Mouse (Mus musculus): ENCODE measurements around the gene Nt5c2. TPM values are rescaled to one million over a fixed set of nuclear protein-coding genes. Genes with fewer than 3 reads are reported as not detected.

Nt5c2 gene
- polyA plus RNA-seq, 1 experiment from 2014 or later: 85.4 TPM

GRCm38 (mm10) chr19:46955630-46956029, 59.3 kb downstream of the Nt5c2 start:
- ATAC-seq (ENCODE audit: insufficient number of reproducible peaks, insufficient read depth, low FRiP score, low TSS enrichment, low read depth): no peak
- 100% methylated on average over 4 of the region's 4 CpGs for WGBS
- H3K4me1 ChIP-seq (replicated peaks): peaks cover 26% of the 10 kb centered on the region

GRCm38 (mm10) chr19:46953536-46953935, 61.4 kb downstream of the Nt5c2 start:
- Histone ChIP-seq H3K4me1 (replicated peaks) (peaks cover 7% of the 10 kb centered on the region), H3K27ac (no peak overlapping the region), H3K9me3 (no peaks in the 10 kb centered on the region), H3K36me3 (peaks cover 36% of the 10 kb centered on the region), H3K4me2 (no peak overlapping the region), H3K9ac (replicated peaks) (no peak overlapping the region), H3K27me3 (no peaks in the 10 kb centered on the region), H3K4me3 (replicated peaks) (no peak overlapping the region)
- no peak for ATAC-seq (ENCODE audit: insufficient number of reproducible peaks, insufficient read depth, low FRiP score, low TSS enrichment, low read depth)
- 85% methylated on average over 3 of the region's 3 CpGs for WGBS

More at GRCm38 (mm10) chr19:46955630-46956029, 59.3 kb downstream of the Nt5c2 start:
- H3K27me3 ChIP-seq: no peaks in the 10 kb centered on the region
- no peaks in the 10 kb centered on the region for H3K9me3 ChIP-seq
- no peak overlapping the region for H3K4me2 ChIP-seq
- H3K9ac ChIP-seq (replicated peaks): no peak overlapping the region
- H3K36me3 ChIP-seq: peaks cover 17% of the 10 kb centered on the region; the same call in 1 of the 2 replicates
- no peak overlapping the region for H3K4me3 ChIP-seq (replicated peaks)
- no peak overlapping the region for H3K27ac ChIP-seq

- Histone ChIP-seq H3K4me1 (replicated peaks) (peaks cover 3% of the 10 kb centered on the region), H3K4me3 (replicated peaks) (no peak overlapping the region), H3K27me3 (no peaks in the 10 kb centered on the region), H3K4me2 (no peak overlapping the region), H3K9ac (replicated peaks) (no peak overlapping the region), H3K27ac (0 out of 2 replicates have a peak overlapping the region, but pooled peaks have one; percentile 20), H3K9me3 (no peaks in the 10 kb centered on the region), H3K36me3 (peaks cover 39% of the 10 kb centered on the region)
- 82% methylated on average over 5 of the region's 5 CpGs for WGBS
- ATAC-seq (ENCODE audit: insufficient number of reproducible peaks, insufficient read depth, low FRiP score, low TSS enrichment, low read depth): no peak
Measured at GRCm38 (mm10) chr19:46952986-46953385, 62.0 kb downstream of the Nt5c2 start.

DNA sequence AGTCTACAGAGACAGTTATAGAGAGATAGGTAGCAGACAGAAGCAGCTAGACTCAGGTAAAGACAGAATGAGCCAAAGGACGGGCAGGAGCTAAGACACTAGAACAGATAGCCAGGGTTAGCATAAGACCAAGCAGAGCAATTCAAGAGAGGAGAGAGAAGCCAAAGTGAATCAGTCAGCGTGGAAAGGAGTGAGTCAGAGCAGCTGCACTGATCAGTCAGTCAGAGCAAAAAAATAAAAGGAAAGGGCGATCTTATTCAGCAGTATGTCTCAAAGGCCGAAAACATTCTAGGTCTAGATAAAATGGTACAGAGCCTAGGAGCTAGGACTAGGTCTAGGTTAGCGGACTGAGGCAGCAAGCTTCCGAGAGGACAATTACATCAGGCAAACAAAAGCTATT, 70.6 kb downstream of the Nt5c2 start:
- no peak overlapping the region for H3K9ac ChIP-seq (replicated peaks)
- H3K27ac ChIP-seq: no peak overlapping the region
- H3K27me3 ChIP-seq: no peaks in the 10 kb centered on the region
- no peaks in the 10 kb centered on the region for H3K4me1 ChIP-seq (replicated peaks)
- WGBS: 92% methylated on average over 6 of the region's 6 CpGs
- no peak overlapping the region for H3K4me3 ChIP-seq (replicated peaks)
- no peak for ATAC-seq (ENCODE audit: insufficient number of reproducible peaks, insufficient read depth, low FRiP score, low TSS enrichment, low read depth)
- no peaks in the 10 kb centered on the region for H3K9me3 ChIP-seq
- no peak overlapping the region for H3K4me2 ChIP-seq
- peaks cover 49% of the 10 kb centered on the region for H3K36me3 ChIP-seq

DNA sequence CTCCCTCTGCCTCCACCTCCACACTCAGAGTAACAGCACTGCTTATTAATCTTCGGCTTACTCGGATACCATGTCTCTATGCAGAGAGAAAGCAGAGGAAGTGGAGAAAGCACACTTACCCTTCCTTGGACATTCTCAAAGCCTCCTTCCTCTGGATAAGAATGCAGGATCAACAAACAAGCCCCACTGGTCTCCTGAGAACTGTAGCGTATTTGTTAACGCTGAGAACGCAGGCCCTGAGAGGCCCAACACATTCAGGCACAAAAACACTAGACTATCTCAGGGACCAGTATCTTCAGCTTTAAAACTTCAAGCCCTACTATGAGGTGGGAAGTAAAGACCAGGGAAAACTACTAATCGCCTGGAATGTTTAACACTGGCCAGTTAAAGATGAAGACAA, 77.8 kb downstream of the Nt5c2 start:
- Histone ChIP-seq H3K4me1 (replicated peaks) (peaks cover 10% of the 10 kb centered on the region; the same call in 1 of the 2 replicates), H3K4me3 (replicated peaks) (no peak overlapping the region), H3K4me2 (no peak overlapping the region), H3K27me3 (no peaks in the 10 kb centered on the region), H3K9ac (replicated peaks) (no peak overlapping the region), H3K36me3 (peaks cover 11% of the 10 kb centered on the region), H3K27ac (peak overlapping the region; percentile 73), H3K9me3 (no peaks in the 10 kb centered on the region)
- WGBS: 73% methylated on average over 6 of the region's 6 CpGs
- no peak for ATAC-seq (ENCODE audit: insufficient number of reproducible peaks, insufficient read depth, low FRiP score, low TSS enrichment, low read depth)

GRCm38 (mm10) chr19:46934025-46934424, 80.9 kb downstream of the Nt5c2 start:
- ATAC-seq (ENCODE audit: insufficient number of reproducible peaks, insufficient read depth, low FRiP score, low TSS enrichment, low read depth): no peak
- Histone ChIP-seq H3K4me3 (replicated peaks) (no peak overlapping the region), H3K4me2 (no peak overlapping the region), H3K4me1 (replicated peaks) (peaks cover 20% of the 10 kb centered on the region), H3K36me3 (no peaks in the 10 kb centered on the region; the same call in 1 of the 2 replicates), H3K27me3 (no peaks in the 10 kb centered on the region), H3K27ac (no peak overlapping the region), H3K9ac (replicated peaks) (no peak overlapping the region), H3K9me3 (no peaks in the 10 kb centered on the region)
- WGBS: 94% methylated on average over 4 of the region's 4 CpGs

GRCm38 (mm10) chr19:46932608-46933007, 82.3 kb downstream of the Nt5c2 start:
- Histone ChIP-seq H3K27ac (no peak overlapping the region), H3K4me1 (replicated peaks) (peaks cover 19% of the 10 kb centered on the region), H3K36me3 (no peaks in the 10 kb centered on the region; the same call in 1 of the 2 replicates), H3K9me3 (no peaks in the 10 kb centered on the region), H3K4me3 (replicated peaks) (no peak overlapping the region), H3K9ac (replicated peaks) (no peak overlapping the region), H3K4me2 (no peak overlapping the region), H3K27me3 (no peaks in the 10 kb centered on the region)
- ATAC-seq (ENCODE audit: insufficient number of reproducible peaks, insufficient read depth, low FRiP score, low TSS enrichment, low read depth): no peak
- WGBS: 84% methylated on average over 5 of the region's 5 CpGs

DNA sequence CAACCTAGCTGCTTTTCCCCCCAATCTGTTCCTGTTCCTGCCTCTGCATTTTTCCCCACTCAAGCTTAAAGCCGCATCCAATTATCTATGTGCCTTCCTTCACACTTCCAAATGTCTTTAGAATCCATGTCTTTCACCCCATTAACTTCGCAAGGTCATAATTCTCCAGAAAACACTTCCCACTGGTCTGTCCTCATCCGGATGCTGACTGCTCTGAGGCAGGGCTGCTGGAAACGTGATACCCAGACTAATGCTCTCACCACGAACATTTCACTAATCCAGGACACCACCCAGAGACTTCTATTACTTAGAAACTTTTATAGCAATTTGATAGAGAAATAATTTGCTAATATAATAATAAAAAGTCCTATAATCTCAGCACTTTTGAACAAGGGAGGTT, 84.9 kb downstream of the Nt5c2 start:
- H3K9me3 ChIP-seq: no peaks in the 10 kb centered on the region
- ATAC-seq (ENCODE audit: insufficient number of reproducible peaks, insufficient read depth, low FRiP score, low TSS enrichment, low read depth): no peak
- H3K27me3 ChIP-seq: no peaks in the 10 kb centered on the region
- no peak overlapping the region for H3K27ac ChIP-seq
- no peak overlapping the region for H3K4me3 ChIP-seq (replicated peaks)
- peaks cover 20% of the 10 kb centered on the region for H3K4me1 ChIP-seq (replicated peaks)
- H3K9ac ChIP-seq (replicated peaks): no peak overlapping the region
- no peak overlapping the region for H3K4me2 ChIP-seq
- H3K36me3 ChIP-seq: no peaks in the 10 kb centered on the region
- WGBS: 52% methylated on average over 5 of the region's 5 CpGs

- 60% methylated on average over 6 of the region's 6 CpGs for WGBS
- Histone ChIP-seq H3K9ac (replicated peaks) (no peak overlapping the region), H3K4me1 (replicated peaks) (peaks cover 20% of the 10 kb centered on the region), H3K27me3 (no peaks in the 10 kb centered on the region), H3K4me2 (no peak overlapping the region), H3K9me3 (no peaks in the 10 kb centered on the region), H3K27ac (0 out of 2 replicates have a peak overlapping the region, but pooled peaks have one; percentile 41), H3K36me3 (no peaks in the 10 kb centered on the region), H3K4me3 (replicated peaks) (no peak overlapping the region)
- ATAC-seq (ENCODE audit: insufficient number of reproducible peaks, insufficient read depth, low FRiP score, low TSS enrichment, low read depth): no peak
Measured at GRCm38 (mm10) chr19:46929044-46929587, 85.8 kb downstream of the Nt5c2 start.

DNA sequence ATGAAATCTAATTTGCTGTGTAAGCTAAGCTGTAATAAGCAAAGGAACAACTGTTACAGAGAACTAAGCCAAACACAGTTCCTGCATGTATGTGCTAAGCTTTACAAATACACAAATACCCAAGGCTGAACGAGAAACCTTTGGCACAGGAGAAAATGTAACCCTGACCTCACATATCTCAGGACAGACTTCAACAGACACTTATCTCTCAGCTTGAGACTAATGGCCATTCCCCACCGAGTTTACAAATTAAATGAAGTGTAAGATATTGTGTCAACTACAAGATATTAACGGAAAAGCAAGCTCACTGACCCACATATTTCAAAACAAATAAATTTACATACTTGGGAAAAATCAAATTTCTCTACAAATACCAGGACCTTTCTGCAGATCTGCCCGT, 86.8 kb downstream of the Nt5c2 start:
- no peak overlapping the region for H3K4me2 ChIP-seq
- no peak for ATAC-seq (ENCODE audit: insufficient number of reproducible peaks, insufficient read depth, low FRiP score, low TSS enrichment, low read depth)
- no peaks in the 10 kb centered on the region for H3K36me3 ChIP-seq
- H3K27me3 ChIP-seq: no peaks in the 10 kb centered on the region
- no peaks in the 10 kb centered on the region for H3K9me3 ChIP-seq
- peaks cover 20% of the 10 kb centered on the region for H3K4me1 ChIP-seq (replicated peaks)
- 65% methylated on average over 4 of the region's 4 CpGs for WGBS
- no peak overlapping the region for H3K9ac ChIP-seq (replicated peaks)
- H3K4me3 ChIP-seq (replicated peaks): no peak overlapping the region
- H3K27ac ChIP-seq: no peak overlapping the region

- Histone ChIP-seq H3K36me3 (peaks cover 3% of the 10 kb centered on the region; the same call in 1 of the 2 replicates), H3K4me2 (no peak overlapping the region), H3K27me3 (no peaks in the 10 kb centered on the region), H3K9me3 (no peaks in the 10 kb centered on the region), H3K27ac (no peak overlapping the region), H3K4me3 (replicated peaks) (no peak overlapping the region), H3K4me1 (replicated peaks) (peaks cover 20% of the 10 kb centered on the region), H3K9ac (replicated peaks) (no peak overlapping the region)
- WGBS: 53% methylated on average over 5 of the region's 5 CpGs
- no peak for ATAC-seq (ENCODE audit: insufficient number of reproducible peaks, insufficient read depth, low FRiP score, low TSS enrichment, low read depth)
Measured at GRCm38 (mm10) chr19:46926951-46927350, 88.0 kb downstream of the Nt5c2 start.

DNA sequence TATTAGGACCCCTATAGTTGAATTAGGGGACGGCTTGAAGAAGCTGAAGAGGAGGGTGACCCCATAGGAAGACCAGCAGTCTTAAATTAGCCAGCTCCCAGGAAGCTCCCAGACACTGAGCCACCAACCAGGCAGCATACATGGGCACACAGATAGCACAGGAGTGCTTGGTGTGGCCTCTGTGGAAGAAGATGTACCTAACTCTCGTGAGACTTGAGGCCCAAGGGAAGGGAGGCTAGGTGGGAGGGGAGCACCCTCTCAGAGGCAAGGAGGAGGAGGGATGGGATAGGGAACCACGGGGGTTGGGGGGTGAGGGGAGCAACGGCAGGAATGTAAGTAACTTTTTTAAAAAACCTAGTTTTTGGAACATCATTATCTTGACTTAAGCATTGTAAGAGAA, 88.6 kb downstream of the Nt5c2 start:
- no peak overlapping the region for H3K4me2 ChIP-seq
- H3K36me3 ChIP-seq: peaks cover 4% of the 10 kb centered on the region; the same call in 1 of the 2 replicates
- no peak overlapping the region for H3K4me3 ChIP-seq (replicated peaks)
- no peaks in the 10 kb centered on the region for H3K9me3 ChIP-seq
- no peak for ATAC-seq (ENCODE audit: insufficient number of reproducible peaks, insufficient read depth, low FRiP score, low TSS enrichment, low read depth)
- H3K27me3 ChIP-seq: no peaks in the 10 kb centered on the region
- no peak overlapping the region for H3K9ac ChIP-seq (replicated peaks)
- 63% methylated on average over 4 of the region's 4 CpGs for WGBS
- peaks cover 20% of the 10 kb centered on the region for H3K4me1 ChIP-seq (replicated peaks)
- no peak overlapping the region for H3K27ac ChIP-seq
